Comparison of ENCODE assay signal across 21 mouse cellular contexts in genomic region chr11:113638680-113639079, GRCm38 (mm10). TPM values are rescaled to one million over a fixed set of nuclear protein-coding genes. Genes with fewer than 3 reads are reported as not detected.
"Had no signal": no experiment of that assay in that cellular context is flagged by ENCODE, and none has a peak within 500 bp of the region (broad histone marks: within the 10 kb centered on the region; RNA-seq: fewer than 3 reads in every experiment).

No protein-coding gene starts in this region.

- H3K9me3 ChIP-seq: liver, embryonic 15.5 days; lung, embryonic 15.5 days; neural tube, embryonic 12.5 days had no signal

- H3K4me2 ChIP-seq: liver, embryonic 15.5 days; lung, embryonic 15.5 days; midbrain, embryonic 12.5 days; neural tube, embryonic 12.5 days had no signal

- H3K27me3 ChIP-seq: liver, embryonic 15.5 days; lung, embryonic 15.5 days; neural tube, embryonic 12.5 days had no signal

- H3K27ac ChIP-seq: liver, embryonic 15.5 days; lung, embryonic 15.5 days; midbrain, embryonic 10.5 days; midbrain, embryonic 12.5 days; neural tube, embryonic 12.5 days had no signal

- H3K9ac ChIP-seq: liver, embryonic 15.5 days; liver, postnatal 0 days; lung, embryonic 15.5 days; midbrain, embryonic 12.5 days; neural tube, embryonic 12.5 days had no signal

- H3K4me1 ChIP-seq: liver, embryonic 15.5 days; lung, embryonic 15.5 days; midbrain, embryonic 10.5 days; midbrain, embryonic 12.5 days; neural tube, embryonic 12.5 days had no signal

- DNase-seq: liver, postnatal 0 days; lung, adult 2 months; lung, postnatal 10 days; lung, postnatal 4 days; midbrain, embryonic 14.5 days; retina, postnatal 1 day; right cerebral cortex, adult 18-20 months; right cerebral cortex, postnatal 25 days; right cerebral cortex, postnatal 4 days; spleen, adult 18-20 months; thymus, adult 18-20 months; thymus, postnatal 14 days; thymus, postnatal 36 days had no signal

- H3K4me3 ChIP-seq: liver, embryonic 15.5 days; lung, embryonic 15.5 days; midbrain, embryonic 10.5 days; midbrain, embryonic 12.5 days; neural tube, embryonic 12.5 days had no signal

- ATAC-seq: liver, postnatal 0 days; midbrain, embryonic 16.5 days had no signal

- H3K36me3 ChIP-seq: liver, embryonic 15.5 days; lung, embryonic 15.5 days; midbrain, embryonic 10.5 days; midbrain, embryonic 12.5 days; neural tube, embryonic 12.5 days had no signal

RNA-seq across cellular contexts. Expression of gene Sstr2, which starts 19.5 kb away (rescaled TPM):
- total RNA-seq: megakaryocyte-erythroid progenitor cell, adult 5-6 weeks; neutrophil, adult 5-6 weeks had no signal
